Mouse (Mus musculus): Measurements from ENCODE around the gene Ctr9. TPM values are rescaled to one million over a fixed set of nuclear protein-coding genes. Genes with fewer than 3 reads are reported as not detected.

Ctr9 gene
- polyA plus RNA-seq, 1 experiment: 3.9 TPM

- Histone ChIP-seq H3K36me3 (ENCODE audit: control insufficient read depth, insufficient read depth, low read length) (peaks cover 6% of the 10 kb centered on the region), H3K4me1 (ENCODE audit: control insufficient read depth, insufficient read depth, insufficient read length, low read length) (no peaks in the 10 kb centered on the region; the same call in 1 of the 2 replicates), H3K4me3 (ENCODE audit: low read depth, low read length) (peak overlapping the region; percentile 83), H3K27ac (ENCODE audit: insufficient read depth, low read depth, low read length) (peak overlapping the region; percentile 98; the same call in 1 of the 2 replicates), H3K27me3 (ENCODE audit: control insufficient read depth, insufficient read depth, low read length) (no peaks in the 10 kb centered on the region)
- TF ChIP-seq CTCF (IDR thresholded peaks at IDR 0.05; ENCODE audit: extremely low read depth, insufficient read length, insufficient replicate concordance, low read depth, low read length): no peak
- no peak for TF ChIP-seq POLR2A (IDR thresholded peaks at IDR 0.05; ENCODE audit: low read depth, low read length)
- under 1% methylated on average over 29 of the region's 29 CpGs for WGBS
Observed at GRCm38 (mm10) chr7:111029046-111029553, 349 bp downstream of the Ctr9 start.

- no peak overlapping the region for H3K27ac ChIP-seq (ENCODE audit: insufficient read depth, low read depth, low read length)
- no peaks in the 10 kb centered on the region for H3K27me3 ChIP-seq (ENCODE audit: control insufficient read depth, insufficient read depth, low read length)
- 87% methylated on average over 5 of the region's 5 CpGs for WGBS
- TF ChIP-seq CTCF (IDR thresholded peaks at IDR 0.05; ENCODE audit: extremely low read depth, insufficient read length, insufficient replicate concordance, low read depth, low read length): no peak
- no peak for TF ChIP-seq POLR2A (IDR thresholded peaks at IDR 0.05; ENCODE audit: low read depth, low read length)
- H3K4me3 ChIP-seq (ENCODE audit: low read depth, low read length): no peak overlapping the region
- H3K36me3 ChIP-seq (ENCODE audit: control insufficient read depth, insufficient read depth, low read length): peaks cover 70% of the 10 kb centered on the region
- H3K4me1 ChIP-seq (ENCODE audit: control insufficient read depth, insufficient read depth, insufficient read length, low read length): no peaks in the 10 kb centered on the region
Observed at GRCm38 (mm10) chr7:111048920-111049319, 20.2 kb downstream of the Ctr9 start.

GRCm38 (mm10) chr7:111049652-111050421, 21.1 kb downstream of the Ctr9 start:
- H3K36me3 ChIP-seq (ENCODE audit: control insufficient read depth, insufficient read depth, low read length): peaks cover 72% of the 10 kb centered on the region
- 58% methylated on average over 6 of the region's 6 CpGs for WGBS

GRCm38 (mm10) chr7:111055221-111055620, 26.5 kb downstream of the Ctr9 start:
- 87% methylated on average over 19 of the region's 19 CpGs for whole genome bisulfite sequencing

More at GRCm38 (mm10) chr7:111049652-111050421, 21.1 kb downstream of the Ctr9 start:
- no peak overlapping the region for H3K4me3 ChIP-seq (ENCODE audit: low read depth, low read length)
- no peak for TF ChIP-seq POLR2A (IDR thresholded peaks at IDR 0.05; ENCODE audit: low read depth, low read length)
- TF ChIP-seq CTCF (IDR thresholded peaks at IDR 0.05; ENCODE audit: extremely low read depth, insufficient read length, insufficient replicate concordance, low read depth, low read length): peak; percentile 74; the same call in 1 of the 2 replicates
- no peaks in the 10 kb centered on the region for H3K4me1 ChIP-seq (ENCODE audit: control insufficient read depth, insufficient read depth, insufficient read length, low read length)
- H3K27ac ChIP-seq (ENCODE audit: insufficient read depth, low read depth, low read length): no peak overlapping the region
- no peaks in the 10 kb centered on the region for H3K27me3 ChIP-seq (ENCODE audit: control insufficient read depth, insufficient read depth, low read length)

GRCm38 (mm10) chr7:111055984-111056657, 27.4 kb downstream of the Ctr9 start:
- no peaks in the 10 kb centered on the region for H3K4me1 ChIP-seq (ENCODE audit: control insufficient read depth, insufficient read depth, insufficient read length, low read length)
- WGBS: 82% methylated on average over 3 of the region's 3 CpGs
- H3K36me3 ChIP-seq (ENCODE audit: control insufficient read depth, insufficient read depth, low read length): peaks cover 38% of the 10 kb centered on the region
- no peaks in the 10 kb centered on the region for H3K27me3 ChIP-seq (ENCODE audit: control insufficient read depth, insufficient read depth, low read length)
- H3K4me3 ChIP-seq (ENCODE audit: low read depth, low read length): no peak overlapping the region
- TF ChIP-seq CTCF (IDR thresholded peaks at IDR 0.05; ENCODE audit: extremely low read depth, insufficient read length, insufficient replicate concordance, low read depth, low read length) (no peak), POLR2A (IDR thresholded peaks at IDR 0.05; ENCODE audit: low read depth, low read length) (no peak)
- no peak overlapping the region for H3K27ac ChIP-seq (ENCODE audit: insufficient read depth, low read depth, low read length)

More at GRCm38 (mm10) chr7:111055221-111055620, 26.5 kb downstream of the Ctr9 start:
- no peak for TF ChIP-seq POLR2A (IDR thresholded peaks at IDR 0.05; ENCODE audit: low read depth, low read length)
- peaks cover 45% of the 10 kb centered on the region for H3K36me3 ChIP-seq (ENCODE audit: control insufficient read depth, insufficient read depth, low read length)
- no peak overlapping the region for H3K4me3 ChIP-seq (ENCODE audit: low read depth, low read length)
- no peak overlapping the region for H3K27ac ChIP-seq (ENCODE audit: insufficient read depth, low read depth, low read length)
- H3K4me1 ChIP-seq (ENCODE audit: control insufficient read depth, insufficient read depth, insufficient read length, low read length): no peaks in the 10 kb centered on the region
- no peaks in the 10 kb centered on the region for H3K27me3 ChIP-seq (ENCODE audit: control insufficient read depth, insufficient read depth, low read length)

- 87% methylated on average over 5 of the region's 5 CpGs for WGBS
- H3K4me1 ChIP-seq (ENCODE audit: control insufficient read depth, insufficient read depth, insufficient read length, low read length): no peaks in the 10 kb centered on the region
- no peaks in the 10 kb centered on the region for H3K27me3 ChIP-seq (ENCODE audit: control insufficient read depth, insufficient read depth, low read length)
- TF ChIP-seq POLR2A (IDR thresholded peaks at IDR 0.05; ENCODE audit: low read depth, low read length): no peak
- TF ChIP-seq CTCF (IDR thresholded peaks at IDR 0.05; ENCODE audit: extremely low read depth, insufficient read length, insufficient replicate concordance, low read depth, low read length): no peak
- no peak overlapping the region for H3K4me3 ChIP-seq (ENCODE audit: low read depth, low read length)
- no peak overlapping the region for H3K27ac ChIP-seq (ENCODE audit: insufficient read depth, low read depth, low read length)
- H3K36me3 ChIP-seq (ENCODE audit: control insufficient read depth, insufficient read depth, low read length): peaks cover 12% of the 10 kb centered on the region
Observed at GRCm38 (mm10) chr7:111059527-111059926, 30.8 kb downstream of the Ctr9 start.

- TF ChIP-seq POLR2A (IDR thresholded peaks at IDR 0.05; ENCODE audit: low read depth, low read length): no peak
- no peak overlapping the region for H3K4me3 ChIP-seq (ENCODE audit: low read depth, low read length)
- 100% methylated on average over 1 of the region's 1 CpGs for WGBS
Observed at GRCm38 (mm10) chr7:111062971-111063370, 34.2 kb downstream of the Ctr9 start.

More at GRCm38 (mm10) chr7:111062971-111063370, 34.2 kb downstream of the Ctr9 start:
- no peaks in the 10 kb centered on the region for H3K4me1 ChIP-seq (ENCODE audit: control insufficient read depth, insufficient read depth, insufficient read length, low read length)
- H3K27ac ChIP-seq (ENCODE audit: insufficient read depth, low read depth, low read length): no peak overlapping the region
- peaks cover 4% of the 10 kb centered on the region for H3K36me3 ChIP-seq (ENCODE audit: control insufficient read depth, insufficient read depth, low read length)
- H3K27me3 ChIP-seq (ENCODE audit: control insufficient read depth, insufficient read depth, low read length): no peaks in the 10 kb centered on the region

Data from small intestine, adult 2 months (tissue).